Mouse (Mus musculus): ENCODE results near the gene B4galt7.

DNA sequence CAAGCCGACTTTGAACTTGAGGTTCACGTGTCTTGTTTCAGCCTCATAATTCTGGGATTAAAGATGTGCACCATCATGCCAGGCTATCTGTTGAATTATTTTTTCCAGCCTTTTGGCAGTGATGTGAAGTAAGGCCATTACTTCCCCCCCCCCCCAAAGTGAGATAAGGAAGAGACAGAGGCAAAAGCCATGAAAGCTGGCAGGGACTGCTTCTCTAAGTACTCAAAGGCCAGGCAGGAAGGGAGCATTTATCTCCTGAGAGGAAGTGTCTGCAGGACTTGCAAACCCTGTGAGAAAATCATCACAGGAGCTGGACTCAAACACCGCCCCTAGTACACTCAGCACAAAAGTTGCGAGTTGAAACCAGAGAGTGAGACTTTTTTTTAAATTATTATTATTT is 19.6 kb downstream of the B4galt7 start:
- no peak for TF ChIP-seq CTCF (IDR thresholded peaks at IDR 0.05; ENCODE audit: control insufficient read depth, insufficient read depth, insufficient replicate concordance, low read depth, low read length)
- TF ChIP-seq POLR2A (IDR thresholded peaks at IDR 0.05; ENCODE audit: control insufficient read depth, low read depth, low read length), result no peak

Measured in testis, adult 2 months (tissue).